Mouse (Mus musculus): ENCODE data around the gene Cacna1a. TPM values are rescaled to one million over a fixed set of nuclear protein-coding genes. Genes with fewer than 3 reads are reported as not detected.

The Cacna1a gene
- total RNA-seq, 1 experiment: 27.4 TPM

DNA sequence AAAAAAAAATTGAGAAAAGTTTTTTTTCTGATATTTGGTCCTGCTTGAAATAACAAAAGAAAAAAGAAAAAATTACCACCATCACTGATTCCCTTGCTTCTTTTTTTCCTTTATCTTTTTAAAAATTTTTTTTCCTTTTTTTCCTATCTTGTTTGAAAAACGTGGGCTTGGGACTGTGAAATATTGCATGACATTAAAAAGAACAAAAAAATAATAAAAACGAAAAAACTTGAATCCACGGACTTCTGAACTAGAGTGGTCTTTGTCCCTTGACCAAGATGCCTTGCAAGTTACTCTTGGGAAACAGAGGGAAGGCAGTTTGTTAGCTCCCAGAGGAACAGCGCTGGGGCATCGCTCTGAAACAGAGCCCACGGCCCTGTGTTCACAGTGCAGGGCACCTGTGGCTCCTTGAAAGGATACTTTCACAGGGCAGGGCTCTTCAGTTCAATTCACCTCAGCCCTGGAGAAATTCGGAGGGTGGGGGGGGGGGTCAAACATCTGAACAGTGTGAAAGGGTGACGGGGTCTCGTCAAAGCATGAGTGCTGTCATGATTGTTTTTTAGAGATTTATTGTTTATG lies 251.9 kb downstream of the Cacna1a start:
- no peak for TF ChIP-seq MAFK (IDR thresholded peaks at IDR 0.05; ENCODE audit: insufficient read depth, low read depth, low read length)
- no peak for TF ChIP-seq CHD2 (IDR thresholded peaks at IDR 0.05; ENCODE audit: low read depth, low read length)
- TF ChIP-seq HCFC1 (IDR thresholded peaks at IDR 0.05; ENCODE audit: borderline replicate concordance, insufficient read depth, low read length): no peak
- no peak for TF ChIP-seq ZC3H11A (IDR thresholded peaks at IDR 0.05; ENCODE audit: borderline replicate concordance, low read depth, low read length)
- TF ChIP-seq ZNF384 (IDR thresholded peaks at IDR 0.05; ENCODE audit: low read depth, low read length): no peak
- no peak for DNase-seq (ENCODE audit: low read depth, low spot score)
- Histone ChIP-seq H3K4me3 (ENCODE audit: insufficient read depth in 1 of 2, low read depth in 1 of 2, low read length in 2 of 2, poor library complexity in 1 of 2, severe bottlenecking in 1 of 2) (peak overlapping the region; percentile 49 to 59; a peak in 3 of 4 replicates), H3K27ac (ENCODE audit: insufficient read depth, low read depth, low read length, poor library complexity, severe bottlenecking) (no peak overlapping the region), H3K4me1 (ENCODE audit: control insufficient read depth in 2 of 2, insufficient read depth in 2 of 2, low read length in 2 of 2, poor library complexity in 1 of 2) (peaks cover 0 to 21% of the 10 kb centered on the region in 2 experiments; a peak in 3 of 4 replicates), H3K9ac (ENCODE audit: insufficient read depth, low read depth, low read length, poor library complexity, severe bottlenecking) (peak overlapping the region; percentile 47; the same call in 1 of the 2 replicates), H3K36me3 (ENCODE audit: control insufficient read depth, insufficient read depth, low read length, poor library complexity, severe bottlenecking) (no peaks in the 10 kb centered on the region), H3K9me3 (ENCODE audit: control insufficient read depth, insufficient read depth, low read depth, low read length) (no peaks in the 10 kb centered on the region)
- in situ Hi-C loops (cut with MboI; ENCODE audit: low sequenced_read_pairs in 2 of 2, unreplicated experiment in 2 of 2): no loop called here

DNA sequence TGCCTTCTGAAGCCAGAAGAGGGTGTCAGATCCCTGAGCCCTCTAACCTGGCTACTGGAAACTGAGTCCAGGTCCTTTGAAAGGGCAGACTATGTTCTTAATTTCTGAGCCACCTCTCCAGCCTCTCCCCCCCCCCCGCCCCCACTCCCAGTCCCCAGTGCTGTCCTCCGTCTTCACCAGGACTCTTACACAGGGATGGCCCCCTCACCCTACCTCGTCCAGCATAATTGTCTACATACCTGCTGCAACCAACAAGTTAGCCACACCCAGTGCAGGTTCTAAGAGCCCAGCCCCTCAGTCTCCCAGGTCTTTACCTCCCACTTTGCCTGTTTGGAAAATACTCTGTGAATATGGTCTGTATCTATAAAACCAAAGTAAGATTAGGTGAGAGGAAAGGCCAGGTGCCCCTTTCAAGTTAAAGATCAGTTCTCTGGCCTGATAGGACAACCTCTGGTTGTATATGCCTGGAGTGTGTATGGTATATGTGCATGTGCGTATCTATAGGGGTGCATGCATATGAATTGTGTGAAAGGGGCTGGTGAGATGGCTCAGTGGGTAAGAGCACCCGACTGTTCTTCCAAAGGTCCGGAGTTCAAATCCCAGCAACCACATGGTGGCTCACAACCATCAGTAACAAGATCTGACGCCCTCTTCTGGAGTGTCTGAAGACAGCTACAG lies 252.5 kb downstream of the Cacna1a start:
- peak overlapping the region; percentile 47; the same call in 1 of the 2 replicates for H3K9ac ChIP-seq (ENCODE audit: insufficient read depth, low read depth, low read length, poor library complexity, severe bottlenecking)
- H3K27ac ChIP-seq (ENCODE audit: insufficient read depth, low read depth, low read length, poor library complexity, severe bottlenecking): no peak overlapping the region
- peaks cover 0 to 15% of the 10 kb centered on the region in 2 experiments; a peak in 2 of 4 replicates for H3K4me1 ChIP-seq (ENCODE audit: control insufficient read depth in 2 of 2, insufficient read depth in 2 of 2, low read length in 2 of 2, poor library complexity in 1 of 2)

DNA sequence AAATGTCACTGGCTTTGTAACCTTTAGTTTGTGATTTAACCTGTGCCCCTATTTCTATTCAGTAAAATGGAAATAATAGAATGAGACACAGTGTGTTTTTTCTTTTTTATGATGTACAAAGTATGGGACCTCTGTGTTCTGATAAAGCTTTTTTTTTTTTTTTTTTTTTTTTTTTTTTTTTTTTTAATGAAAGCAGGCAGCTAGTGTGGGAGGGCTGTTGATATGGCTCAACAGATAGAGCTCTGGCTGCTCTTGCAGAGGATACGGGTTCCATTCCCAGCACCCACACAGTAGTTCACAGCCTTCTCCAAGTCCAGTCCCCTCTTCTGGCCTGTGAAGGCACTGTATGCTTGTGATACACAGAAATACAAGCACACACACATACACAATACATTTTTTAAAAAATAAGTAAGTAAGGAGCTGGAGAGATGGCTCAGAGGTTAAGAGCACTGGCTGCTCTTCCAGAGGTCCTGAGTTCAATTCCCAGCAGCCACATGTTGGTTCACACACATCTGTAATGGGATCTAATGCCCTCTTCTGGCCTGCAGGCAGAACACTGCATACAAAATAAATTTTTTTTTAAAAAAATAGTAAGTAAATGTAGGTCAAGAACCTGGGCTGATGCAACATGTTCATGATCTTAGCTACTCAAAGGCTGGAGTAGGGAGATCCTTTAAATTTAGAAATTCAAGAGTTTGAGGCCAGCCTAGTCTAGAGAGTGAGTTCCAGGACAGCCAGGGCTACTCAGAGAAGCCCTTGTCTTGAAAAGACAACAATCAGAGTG lies 253.5 kb downstream of the Cacna1a start:
- 0 out of 4 replicates have a peak overlapping the region, but pooled peaks of 1 of the 2 experiments have one; percentile 11 for H3K4me3 ChIP-seq (ENCODE audit: insufficient read depth in 1 of 2, low read depth in 1 of 2, low read length in 2 of 2, poor library complexity in 1 of 2, severe bottlenecking in 1 of 2)
- no peaks in the 10 kb centered on the region for H3K36me3 ChIP-seq (ENCODE audit: control insufficient read depth, insufficient read depth, low read length, poor library complexity, severe bottlenecking)
- peak overlapping the region; percentile 32 for H3K9ac ChIP-seq (ENCODE audit: insufficient read depth, low read depth, low read length, poor library complexity, severe bottlenecking)
- peaks cover 0 to 9% of the 10 kb centered on the region in 2 experiments; a peak in 2 of 4 replicates for H3K4me1 ChIP-seq (ENCODE audit: control insufficient read depth in 2 of 2, insufficient read depth in 2 of 2, low read length in 2 of 2, poor library complexity in 1 of 2)
- TF ChIP-seq ZNF384 (IDR thresholded peaks at IDR 0.05; ENCODE audit: low read depth, low read length) (peak; percentile 87), CHD2 (IDR thresholded peaks at IDR 0.05; ENCODE audit: low read depth, low read length) (no peak), MAFK (IDR thresholded peaks at IDR 0.05; ENCODE audit: insufficient read depth, low read depth, low read length) (no peak)
- DNase-seq (ENCODE audit: low read depth, low spot score): no peak
- H3K27ac ChIP-seq (ENCODE audit: insufficient read depth, low read depth, low read length, poor library complexity, severe bottlenecking): no peak overlapping the region
- in situ Hi-C loops (cut with MboI; ENCODE audit: low sequenced_read_pairs in 2 of 2, unreplicated experiment in 2 of 2): no loop called here
- H3K9me3 ChIP-seq (ENCODE audit: control insufficient read depth, insufficient read depth, low read depth, low read length): no peaks in the 10 kb centered on the region

More for the DNA sequence above, 252.5 kb downstream of the Cacna1a start:
- Histone ChIP-seq H3K36me3 (ENCODE audit: control insufficient read depth, insufficient read depth, low read length, poor library complexity, severe bottlenecking) (no peaks in the 10 kb centered on the region), H3K4me3 (ENCODE audit: insufficient read depth in 1 of 2, low read depth in 1 of 2, low read length in 2 of 2, poor library complexity in 1 of 2, severe bottlenecking in 1 of 2) (no peak overlapping the region), H3K9me3 (ENCODE audit: control insufficient read depth, insufficient read depth, low read depth, low read length) (no peaks in the 10 kb centered on the region)
- DNase-seq (ENCODE audit: low read depth, low spot score): no peak
- TF ChIP-seq HCFC1 (IDR thresholded peaks at IDR 0.05; ENCODE audit: borderline replicate concordance, insufficient read depth, low read length): no peak
- no peak for TF ChIP-seq CHD2 (IDR thresholded peaks at IDR 0.05; ENCODE audit: low read depth, low read length)
- TF ChIP-seq MAFK (IDR thresholded peaks at IDR 0.05; ENCODE audit: insufficient read depth, low read depth, low read length): no peak
- TF ChIP-seq ZNF384 (IDR thresholded peaks at IDR 0.05; ENCODE audit: low read depth, low read length): no peak
- no peak for TF ChIP-seq ZC3H11A (IDR thresholded peaks at IDR 0.05; ENCODE audit: borderline replicate concordance, low read depth, low read length)
- in situ Hi-C loops (cut with MboI; ENCODE audit: low sequenced_read_pairs in 2 of 2, unreplicated experiment in 2 of 2): no loop called here

DNA sequence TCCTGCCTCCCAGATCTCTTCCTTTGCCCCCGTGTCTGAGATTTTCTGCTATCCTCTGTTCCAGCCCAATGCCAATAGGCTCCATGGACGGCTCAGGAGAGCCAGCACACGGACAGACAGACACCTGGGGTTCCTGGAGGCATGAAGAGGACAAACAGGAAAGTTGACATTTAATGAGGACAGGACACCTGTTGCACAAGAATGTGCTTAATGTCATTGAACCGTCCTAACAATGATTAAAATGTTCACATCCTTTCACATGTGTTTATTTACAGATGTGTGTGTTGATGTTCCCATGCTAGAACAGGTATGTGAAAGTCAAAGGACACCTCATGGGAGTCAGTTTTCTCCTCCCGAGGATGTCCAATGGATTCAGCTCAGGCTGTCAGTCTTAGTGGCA lies 254.8 kb downstream of the Cacna1a start:
- H3K27ac ChIP-seq (ENCODE audit: insufficient read depth, low read depth, low read length, poor library complexity, severe bottlenecking): no peak overlapping the region
- no peak overlapping the region for H3K4me3 ChIP-seq (ENCODE audit: insufficient read depth in 1 of 2, low read depth in 1 of 2, low read length in 2 of 2, poor library complexity in 1 of 2, severe bottlenecking in 1 of 2)
- TF ChIP-seq CHD2 (IDR thresholded peaks at IDR 0.05; ENCODE audit: low read depth, low read length): no peak
- no peak for TF ChIP-seq ZC3H11A (IDR thresholded peaks at IDR 0.05; ENCODE audit: borderline replicate concordance, low read depth, low read length)
- in situ Hi-C loops (cut with MboI; ENCODE audit: low sequenced_read_pairs in 2 of 2, unreplicated experiment in 2 of 2): no loop called here
- H3K9ac ChIP-seq (ENCODE audit: insufficient read depth, low read depth, low read length, poor library complexity, severe bottlenecking): no peak overlapping the region
- H3K4me1 ChIP-seq (ENCODE audit: control insufficient read depth in 2 of 2, insufficient read depth in 2 of 2, low read length in 2 of 2, poor library complexity in 1 of 2): peaks cover 0 to 6% of the 10 kb centered on the region in 2 experiments; a peak in 2 of 4 replicates
- H3K9me3 ChIP-seq (ENCODE audit: control insufficient read depth, insufficient read depth, low read depth, low read length): no peaks in the 10 kb centered on the region
- DNase-seq (ENCODE audit: low read depth, low spot score): no peak
- no peaks in the 10 kb centered on the region for H3K36me3 ChIP-seq (ENCODE audit: control insufficient read depth, insufficient read depth, low read length, poor library complexity, severe bottlenecking)

All from ES-E14 (cell line).